Mouse (Mus musculus): ENCODE data around the gene Mthfr.

GRCm38 (mm10) chr4:148085907-148086305 is 47.0 kb downstream of the Mthfr start:
- TF ChIP-seq POLR2A (IDR thresholded peaks at IDR 0.05; ENCODE audit: insufficient read length, low read depth) (no peak), MAX (IDR thresholded peaks at IDR 0.05; ENCODE audit: low read depth) (no peak), REST (IDR thresholded peaks at IDR 0.05; ENCODE audit: insufficient read depth, insufficient read length) (no peak), USF1 (IDR thresholded peaks at IDR 0.05; ENCODE audit: low read depth) (no peak), MYOG (IDR thresholded peaks at IDR 0.05; ENCODE audit: control insufficient read depth in 1 of 3, insufficient read depth in 1 of 3, insufficient read length in 2 of 3, low read depth in 2 of 3) (no peak), MYOD1 (IDR thresholded peaks at IDR 0.05; ENCODE audit: control insufficient read depth in 1 of 3, insufficient read length in 2 of 3, low read depth in 2 of 3) (no peak), POLR2AphosphoS2 (IDR thresholded peaks at IDR 0.05; ENCODE audit: insufficient read length, low read depth) (no peak), CEBPB (IDR thresholded peaks at IDR 0.05; ENCODE audit: insufficient read depth, poor library complexity, severe bottlenecking) (no peak), E2F4 (IDR thresholded peaks at IDR 0.05; ENCODE audit: insufficient read depth) (no peak)

Measured in myocyte (in vitro differentiated cells).